Mouse (Mus musculus) gastrocnemius, adult 8-10 months (tissue): ENCODE measurements around the gene Faap20. TPM values are rescaled to one million over a fixed set of nuclear protein-coding genes. Genes with fewer than 3 reads are reported as not detected.
"Not testable (repeated sequence)": the region's sequence is repeated elsewhere in the genome, so short reads cannot be mapped to it uniquely, and the experiment has no call there.

Experiments
- DNase-seq, 2 experiments: peaks; one replicate each; pipeline ENCODE4 v3.0.0; 2022; ENCODE audit warnings: low spot score in 2 of 2
- total RNA-seq, 4 experiments: library from RNA; stranded (reverse); gene quantifications; 2 replicates each; pipeline ENCODE4 v1.2.4; 2022

Faap20 gene
- total RNA-seq, 4 experiments from 2014 or later = 3.6 to 6.8 (median 5.0) TPM

DNA sequence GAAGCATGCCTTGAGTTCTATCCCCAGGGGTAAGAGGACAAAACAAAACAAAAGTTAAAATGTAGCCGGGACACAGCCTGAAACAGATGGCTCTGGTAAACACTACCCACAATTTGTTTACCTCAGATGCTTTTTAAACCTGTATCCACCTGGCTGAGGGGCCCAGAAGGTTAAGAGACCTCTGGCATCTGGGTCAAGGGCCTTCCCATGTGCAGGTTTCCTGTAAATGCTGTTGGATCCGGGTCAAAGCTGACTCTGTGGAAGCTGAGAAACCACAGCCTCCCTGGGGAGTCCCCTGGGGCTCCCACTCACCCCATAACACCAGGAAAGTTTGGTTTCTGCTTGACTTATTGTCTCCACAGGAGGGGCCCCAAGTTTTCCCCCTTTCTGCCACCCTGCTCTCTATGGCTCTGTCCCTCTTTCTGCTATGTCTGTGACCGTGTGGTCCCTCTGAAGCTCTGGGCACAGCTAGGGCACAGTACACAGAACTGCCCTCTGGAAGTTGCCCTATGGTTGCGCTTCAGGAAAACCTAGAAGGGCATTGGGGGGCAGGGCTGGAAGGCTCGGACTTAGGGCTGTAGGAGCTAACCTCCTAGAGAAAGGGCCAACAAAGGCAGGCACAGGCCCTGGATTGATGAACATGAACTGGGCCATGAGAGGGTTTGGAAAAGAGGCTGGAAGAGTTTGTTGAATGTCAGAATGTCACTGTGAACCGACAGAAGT is 3.7 kb upstream of the Faap20 start:
- no peak for DNase-seq

GRCm38 (mm10) chr4:155246691-155247105 is 2.9 kb upstream of the Faap20 start:
- DNase-seq = peak in 1 of 2 experiments; percentile 63

DNA sequence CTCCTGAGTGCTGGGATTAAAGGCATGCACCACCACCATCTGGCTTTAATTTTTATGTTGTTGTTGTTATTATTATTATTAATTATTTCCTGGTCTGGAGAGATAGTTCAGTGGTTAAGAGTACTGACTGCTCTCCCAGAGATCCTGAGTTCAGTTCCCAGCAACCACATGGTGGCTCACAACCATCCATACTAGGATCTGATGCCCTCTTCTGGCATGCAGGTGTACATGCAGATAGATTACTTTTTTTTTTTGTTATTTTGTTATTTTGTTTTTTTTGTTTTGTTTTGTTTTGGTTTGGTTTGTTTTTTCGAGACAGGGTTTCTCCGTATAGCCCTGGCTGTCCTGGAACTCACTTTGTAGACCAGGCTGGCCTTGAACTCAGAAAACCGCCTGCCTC is 1.5 kb upstream of the Faap20 start:
- not testable (repeated sequence) for DNase-seq

DNA sequence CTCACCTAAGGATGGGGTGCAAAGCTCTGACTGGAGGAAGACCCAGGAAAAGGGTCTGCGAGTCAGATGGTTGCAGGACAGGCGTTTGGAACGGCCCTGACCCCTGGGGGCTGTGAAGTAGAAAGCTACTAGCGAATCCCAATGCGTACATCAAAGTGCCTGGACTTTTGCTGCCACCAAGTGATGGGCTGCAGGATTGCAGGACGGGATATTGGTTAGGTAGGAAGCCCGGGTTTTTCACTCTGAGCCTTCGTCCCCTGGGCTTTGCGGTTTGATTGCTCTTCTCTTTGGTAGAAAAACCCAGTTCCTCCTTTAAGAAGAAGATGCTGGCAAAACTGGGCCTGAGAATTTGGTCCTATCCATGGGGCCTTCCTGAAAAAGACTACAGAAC is 350 bp upstream of the Faap20 start:
- peak; percentile 91 to 94 for DNase-seq

DNA sequence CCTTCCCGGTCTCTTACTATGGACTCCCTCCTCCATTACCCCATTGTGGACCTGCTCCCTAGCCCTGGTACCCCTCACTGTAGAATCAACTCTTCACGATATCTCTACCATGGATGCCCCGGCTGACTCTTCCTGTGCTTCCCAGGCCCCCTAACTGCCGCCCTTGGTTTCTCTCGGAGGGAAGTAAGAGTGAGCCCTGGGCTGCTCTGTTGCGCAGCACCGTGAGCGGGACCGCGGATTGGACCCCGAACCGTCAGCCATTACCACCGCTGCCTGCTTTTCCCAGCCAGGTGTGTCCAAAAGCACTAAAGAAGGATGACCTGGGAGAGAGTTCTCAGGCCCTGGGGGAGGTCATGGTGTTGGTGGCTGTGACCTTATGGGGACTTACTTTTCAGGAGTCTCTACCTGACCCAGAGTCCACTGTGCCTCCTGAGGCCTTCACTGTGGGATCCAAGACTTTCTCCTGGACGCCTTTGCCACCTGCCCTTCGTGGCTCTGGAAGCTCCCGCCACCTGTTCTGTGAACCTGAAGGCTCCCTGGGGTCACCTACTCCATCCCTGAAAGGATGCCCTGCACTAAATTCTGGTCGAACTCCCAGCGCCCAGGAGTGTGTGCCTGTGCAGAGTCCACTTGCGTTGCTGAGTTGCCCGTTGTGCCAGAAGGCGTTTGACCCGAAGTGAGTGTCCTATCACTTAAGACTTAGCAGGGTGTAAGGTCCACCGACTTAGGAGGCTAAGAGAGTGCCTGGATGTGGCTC is 937 bp downstream of the Faap20 start:
- DNase-seq = no peak

DNA sequence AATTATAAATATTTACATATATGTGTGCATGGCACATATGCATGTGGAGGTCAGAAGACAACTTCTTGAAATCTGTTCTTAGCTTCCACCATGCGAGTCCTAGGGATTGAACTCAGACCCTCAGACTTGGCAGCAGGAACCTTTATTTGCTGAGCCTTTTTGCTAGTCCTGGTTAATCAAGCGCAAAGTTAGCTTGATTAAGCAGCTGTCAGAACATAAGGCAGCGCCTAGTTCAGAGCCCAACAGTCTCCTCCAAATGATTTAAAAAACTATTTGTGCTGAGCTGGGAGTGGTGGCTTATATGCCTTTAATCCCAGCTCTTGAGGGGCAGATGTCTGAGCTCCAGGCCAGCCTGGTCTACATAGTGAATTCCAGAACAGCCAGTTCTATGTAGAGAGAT is 1.5 kb downstream of the Faap20 start:
- DNase-seq = no peak

DNA sequence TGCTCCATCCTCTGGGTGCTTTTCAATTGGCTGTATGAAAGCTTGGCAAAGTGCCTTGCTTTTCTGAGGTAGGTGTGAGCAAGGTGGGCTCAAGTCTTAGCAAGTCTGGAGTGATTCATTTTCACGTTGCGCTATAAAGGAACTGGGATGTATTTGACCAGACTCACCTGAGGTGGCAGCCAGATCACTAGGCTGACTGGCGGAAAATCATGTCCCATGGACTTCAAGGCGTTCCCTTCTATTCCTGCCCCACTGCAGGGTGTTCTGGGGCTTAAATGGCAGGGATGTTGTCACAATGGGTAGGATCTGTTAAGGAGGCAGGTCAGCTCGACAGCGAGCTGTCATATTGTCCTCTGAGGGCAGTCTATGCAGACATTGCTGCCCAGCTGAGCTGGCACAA is 2.7 kb downstream of the Faap20 start:
- no peak for DNase-seq

DNA sequence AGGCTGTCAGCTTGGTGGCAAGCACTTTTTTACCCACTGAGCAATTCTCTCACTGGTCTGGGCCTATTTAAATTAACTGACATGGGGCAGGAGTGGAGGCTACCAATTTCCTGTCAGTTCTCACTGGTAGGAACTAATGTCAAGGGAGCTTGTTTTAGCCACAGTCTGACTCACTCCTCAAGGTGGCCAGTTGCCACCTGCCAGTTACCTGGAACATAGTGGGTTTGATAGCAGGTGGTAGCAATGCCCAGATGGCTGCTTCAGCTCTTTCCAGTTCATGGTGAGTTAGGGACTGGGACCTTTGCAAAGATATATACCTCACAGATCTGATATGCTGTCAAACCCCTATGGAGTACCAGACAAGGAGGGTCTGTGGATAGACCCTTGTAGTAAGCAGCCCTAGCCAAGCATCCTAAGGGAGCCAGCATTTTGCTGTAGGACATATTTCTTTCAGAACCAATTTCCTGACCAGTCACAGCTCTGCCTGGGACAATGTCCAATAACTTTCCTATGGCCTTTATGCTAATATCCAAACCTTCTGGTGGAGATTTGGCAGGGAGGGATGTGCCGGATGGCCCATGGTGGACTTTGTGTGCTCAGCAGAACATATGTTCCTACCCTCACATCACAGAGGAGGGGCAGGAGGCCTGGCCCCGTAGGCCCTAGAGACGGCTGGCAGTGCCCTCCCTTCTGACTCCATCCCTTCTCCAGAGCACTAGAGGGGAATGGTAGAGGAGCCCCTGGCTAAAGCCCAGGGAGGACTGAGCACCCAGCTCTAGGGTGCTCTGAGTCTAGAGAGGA is 15.1 kb downstream of the Faap20 start:
- DNase-seq = no peak

- DNase-seq = no peak
These were observed 17.5 kb downstream of the Faap20 start for GRCm38 (mm10) chr4:155267047-155267543.

- peak in 1 of 2 experiments; percentile 21 for DNase-seq
These were observed 18.1 kb downstream of the Faap20 start for GRCm38 (mm10) chr4:155267639-155268175.

GRCm38 (mm10) chr4:155268382-155268781 is 18.8 kb downstream of the Faap20 start:
- DNase-seq = peak; percentile 65 to 69

DNA sequence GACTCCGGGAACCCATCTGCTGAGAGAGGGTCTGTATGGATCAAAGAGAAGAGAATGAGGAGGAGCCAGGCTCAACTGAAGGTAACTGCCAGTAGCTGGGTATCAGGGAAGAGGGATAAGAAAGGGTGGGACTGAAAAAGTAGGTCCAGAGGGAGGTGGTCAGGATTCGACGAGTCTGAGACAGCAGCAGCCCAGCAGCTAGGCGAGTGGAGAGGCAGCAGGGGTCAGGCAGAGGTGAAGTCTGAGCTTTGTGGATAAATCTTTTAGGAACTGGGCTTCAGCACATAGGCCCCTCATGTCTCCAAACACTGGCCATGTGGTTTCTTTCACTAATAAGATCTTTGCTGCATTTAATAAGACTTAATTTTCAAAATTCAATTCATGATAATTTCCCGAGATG is 24.8 kb downstream of the Faap20 start:
- no peak for DNase-seq

- DNase-seq = no peak
These were observed 25.2 kb downstream of the Faap20 start for GRCm38 (mm10) chr4:155274851-155275250.

GRCm38 (mm10) chr4:155277963-155278362 is 28.4 kb downstream of the Faap20 start:
- no peak for DNase-seq

DNA sequence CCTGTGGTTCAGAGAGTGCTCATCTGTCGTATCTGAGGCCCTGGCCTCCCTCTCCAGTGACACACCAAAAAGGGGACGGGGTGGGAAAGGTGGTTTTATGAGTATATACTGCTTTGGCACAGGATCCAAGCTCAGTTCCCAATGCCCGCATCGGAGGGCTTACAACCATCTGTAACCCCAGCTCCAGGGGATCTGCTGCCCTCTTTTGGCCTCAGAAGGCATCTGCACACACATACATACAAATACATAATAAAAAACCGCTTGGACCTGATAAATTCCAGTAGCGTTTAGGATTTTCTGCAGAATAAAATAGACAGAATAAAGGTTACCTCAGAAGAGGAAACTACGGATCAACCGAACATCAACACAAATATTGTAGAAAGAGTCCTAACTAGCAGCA is 29.5 kb downstream of the Faap20 start:
- DNase-seq = no peak

DNA sequence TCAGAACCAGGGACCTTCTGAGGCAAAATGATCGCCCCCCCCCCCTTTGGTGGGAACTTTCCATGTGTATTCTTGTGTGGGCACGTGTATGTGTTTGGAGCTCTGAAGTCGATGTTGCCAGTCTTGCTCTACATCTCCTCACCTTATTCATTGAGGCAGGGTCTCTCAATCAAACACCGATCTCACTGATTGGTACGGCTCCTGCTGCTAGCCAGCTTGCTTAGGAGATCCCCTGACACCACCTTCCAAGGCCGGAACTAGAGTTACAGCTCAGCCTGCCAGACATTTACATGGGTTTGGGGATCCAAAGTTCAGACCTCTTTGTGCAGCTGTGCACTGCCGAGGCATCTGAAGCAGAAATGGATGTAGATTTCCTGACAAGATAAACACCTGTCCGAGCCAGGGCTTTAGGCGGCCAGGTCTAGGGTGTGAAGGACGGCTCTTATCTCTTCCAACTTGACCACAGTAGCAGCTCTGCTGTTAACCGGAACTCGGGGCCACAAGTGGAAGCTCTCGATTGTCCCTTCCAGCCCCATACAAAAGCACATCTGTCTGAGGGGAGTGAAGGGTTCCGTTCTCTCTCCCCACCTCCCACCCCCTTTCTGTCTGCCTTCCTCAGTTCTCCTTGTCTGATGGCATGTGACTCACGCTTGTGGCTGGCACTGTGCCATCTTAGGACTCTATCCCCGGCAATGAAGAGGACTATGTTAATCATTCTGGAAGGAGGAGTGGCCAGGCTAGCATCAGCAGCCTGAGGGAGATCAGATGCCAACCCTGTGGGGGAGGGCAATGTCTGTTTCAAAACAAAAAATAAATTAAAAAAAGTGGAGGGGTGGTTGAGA is 30.5 kb downstream of the Faap20 start:
- DNase-seq = no peak

DNA sequence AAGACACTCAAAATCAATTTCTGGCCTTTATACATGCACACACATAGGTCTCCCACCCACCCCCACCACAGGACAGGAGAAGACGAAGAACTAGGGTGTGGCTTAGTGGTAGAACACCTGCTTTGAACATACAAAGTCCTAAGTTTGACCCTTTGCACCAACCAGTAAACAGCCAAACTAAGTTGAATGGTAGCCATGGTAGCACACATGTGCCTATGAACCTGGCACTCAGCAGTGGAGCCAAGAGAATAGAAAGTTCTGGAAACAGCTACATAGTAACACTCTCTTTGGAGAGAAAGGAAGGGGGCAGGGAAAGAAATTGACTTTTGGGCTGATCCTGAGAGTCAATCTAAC is 31.1 kb downstream of the Faap20 start:
- no peak for DNase-seq

GRCm38 (mm10) chr4:155281227-155281626 is 31.6 kb downstream of the Faap20 start:
- DNase-seq = no peak

- no peak for DNase-seq
These were observed 32.0 kb downstream of the Faap20 start for GRCm38 (mm10) chr4:155281652-155282051.

DNA sequence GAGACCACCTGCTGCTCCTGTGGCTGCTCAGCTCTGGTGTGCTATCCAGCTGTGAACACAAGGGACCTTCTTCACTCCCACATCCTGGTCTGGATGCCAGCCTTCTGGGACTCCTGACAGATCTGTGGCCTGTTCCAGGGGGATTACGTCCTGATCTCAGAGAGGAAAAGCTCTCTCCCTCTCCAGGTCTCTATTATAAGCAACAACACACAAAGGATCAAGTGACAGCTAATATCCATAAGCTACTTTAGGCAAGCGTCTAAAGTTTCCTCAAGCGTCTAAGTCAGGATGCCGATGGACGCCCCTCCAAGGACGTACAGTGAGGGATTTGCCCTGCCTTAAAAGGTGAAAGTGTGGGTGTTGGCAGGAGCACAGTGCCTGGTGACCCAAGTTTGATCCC is 32.6 kb downstream of the Faap20 start:
- DNase-seq = no peak
